Mouse (Mus musculus) megakaryocyte, embryonic 14.5 days (primary cell): ENCODE results near the gene Cbx5. TPM values are rescaled to one million over a fixed set of nuclear protein-coding genes. Genes with fewer than 3 reads are reported as not detected.

Source experiments
- H3K27me3 ChIP-seq: replicated peaks from 2 replicates; pipeline ENCODE3; 2012; ENCODE audit warnings: inconsistent platforms
- H3K36me3 ChIP-seq: replicated peaks from 2 replicates; pipeline ENCODE3; 2012; ENCODE audit warnings: low read length, inconsistent platforms, mixed read lengths
- H3K4me1 ChIP-seq: 2 replicates; pipeline ENCODE4 v1.6.1; 2012; ENCODE audit warnings: inconsistent platforms
- H3K4me3 ChIP-seq: replicated peaks from 2 replicates; pipeline ENCODE3; 2012; ENCODE audit warnings: moderate library complexity, mild to moderate bottlenecking, inconsistent platforms
- H3K9me3 ChIP-seq: 2 replicates; pipeline ENCODE4 v1.6.1; 2012; ENCODE audit warnings: inconsistent platforms
- FLI1 ChIP-seq: IDR thresholded peaks from 2 replicates; pipeline ENCODE4 v1.6.1; 2012; ENCODE audit warnings: low read length, inconsistent platforms, mixed read lengths
- GATA1 ChIP-seq: IDR thresholded peaks from 3 replicates; pipeline ENCODE4 v1.6.1; 2012; ENCODE audit warnings: mixed read lengths, low read length, inconsistent platforms, borderline replicate concordance
- polyA plus RNA-seq: library from polyadenylated mRNA; stranded (reverse); fragments of >175 nt; gene quantifications from 2 replicates; pipeline ENCODE4 v1.2.3, GENCODE M21; 2012; ENCODE audit warnings: low replicate concordance; ENCODE audit not compliant: insufficient read depth

Cbx5 gene
- polyA plus RNA-seq, 1 experiment = 1.5 TPM

- TF ChIP-seq FLI1 (no peak), GATA1 (no peak)
- Histone ChIP-seq H3K36me3 (peaks cover 59% of the 10 kb centered on the region), H3K27me3 (peaks cover 2% of the 10 kb centered on the region), H3K4me3 (no peak overlapping the region), H3K4me1 (peaks cover 14% of the 10 kb centered on the region), H3K9me3 (no peaks in the 10 kb centered on the region)
Observed at GRCm38 (mm10) chr15:103190083-103190482, 49.5 kb downstream of the Cbx5 start.

GRCm38 (mm10) chr15:103187803-103188202 lies 51.8 kb downstream of the Cbx5 start:
- Histone ChIP-seq H3K36me3 (peaks cover 37% of the 10 kb centered on the region), H3K4me1 (peaks cover 20% of the 10 kb centered on the region), H3K9me3 (no peaks in the 10 kb centered on the region), H3K4me3 (no peak overlapping the region), H3K27me3 (peaks cover 17% of the 10 kb centered on the region)
- TF ChIP-seq FLI1 = no peak
- no peak for TF ChIP-seq GATA1

- peaks cover 30% of the 10 kb centered on the region for H3K4me1 ChIP-seq
- no peak overlapping the region for H3K4me3 ChIP-seq
- TF ChIP-seq FLI1 = no peak
- no peak for TF ChIP-seq GATA1
- H3K36me3 ChIP-seq = peaks cover 16% of the 10 kb centered on the region
- H3K27me3 ChIP-seq = peaks cover 30% of the 10 kb centered on the region
- H3K9me3 ChIP-seq = no peaks in the 10 kb centered on the region
Observed at GRCm38 (mm10) chr15:103185462-103186198, 54.0 kb downstream of the Cbx5 start.

GRCm38 (mm10) chr15:103183651-103184610 lies 55.7 kb downstream of the Cbx5 start:
- Histone ChIP-seq H3K4me1 (peaks cover 35% of the 10 kb centered on the region), H3K27me3 (peaks cover 47% of the 10 kb centered on the region), H3K9me3 (no peaks in the 10 kb centered on the region), H3K36me3 (peaks cover 2% of the 10 kb centered on the region), H3K4me3 (peak overlapping the region; percentile 94)
- no peak for TF ChIP-seq GATA1
- TF ChIP-seq FLI1 = no peak

- Histone ChIP-seq H3K27me3 (peaks cover 52% of the 10 kb centered on the region), H3K36me3 (no peaks in the 10 kb centered on the region), H3K4me3 (peak overlapping the region; percentile 94), H3K9me3 (no peaks in the 10 kb centered on the region), H3K4me1 (peaks cover 40% of the 10 kb centered on the region)
- TF ChIP-seq GATA1 (no peak), FLI1 (no peak)
Observed at GRCm38 (mm10) chr15:103183135-103183534, 56.5 kb downstream of the Cbx5 start.

- H3K27me3 ChIP-seq = peaks cover 58% of the 10 kb centered on the region
- no peaks in the 10 kb centered on the region for H3K36me3 ChIP-seq
- H3K4me3 ChIP-seq = peak overlapping the region; percentile 94
- H3K9me3 ChIP-seq = no peaks in the 10 kb centered on the region
- peaks cover 49% of the 10 kb centered on the region for H3K4me1 ChIP-seq
- TF ChIP-seq GATA1 (no peak), FLI1 (no peak)
Observed at GRCm38 (mm10) chr15:103182166-103182790, 57.3 kb downstream of the Cbx5 start.

- Histone ChIP-seq H3K4me3 (no peak overlapping the region), H3K9me3 (no peaks in the 10 kb centered on the region), H3K4me1 (peaks cover 58% of the 10 kb centered on the region), H3K27me3 (peaks cover 73% of the 10 kb centered on the region), H3K36me3 (no peaks in the 10 kb centered on the region)
- TF ChIP-seq FLI1 (no peak), GATA1 (no peak)
Observed at GRCm38 (mm10) chr15:103180406-103180805, 59.2 kb downstream of the Cbx5 start.

GRCm38 (mm10) chr15:103178767-103179166 lies 60.8 kb downstream of the Cbx5 start:
- no peak overlapping the region for H3K4me3 ChIP-seq
- H3K27me3 ChIP-seq = peaks cover 84% of the 10 kb centered on the region
- H3K9me3 ChIP-seq = no peaks in the 10 kb centered on the region
- H3K4me1 ChIP-seq = peaks cover 52% of the 10 kb centered on the region
- TF ChIP-seq GATA1 (no peak), FLI1 (no peak)
- no peaks in the 10 kb centered on the region for H3K36me3 ChIP-seq

- TF ChIP-seq FLI1 (no peak), GATA1 (no peak)
- Histone ChIP-seq H3K36me3 (no peaks in the 10 kb centered on the region), H3K27me3 (peaks cover 84% of the 10 kb centered on the region), H3K9me3 (no peaks in the 10 kb centered on the region), H3K4me1 (peaks cover 46% of the 10 kb centered on the region), H3K4me3 (peak overlapping the region; percentile 89)
Observed at GRCm38 (mm10) chr15:103178137-103178536, 61.5 kb downstream of the Cbx5 start.
